Mouse (Mus musculus) stomach, embryonic 14.5 days (tissue): ENCODE measurements at regions not wholly inside any gene's neighbourhood (a gene's known extent, or its start where the extent isn't known, plus 50 kb on each side); places are given as distances from the start of the nearest gene placed in this dataset.

ENCODE experiments used
- ATAC-seq: fragments of 200-750 bp; cut with Nextera tagmentation; 2 replicates; pipeline ENCODE4 v1.8.0; 2017; ENCODE audit warnings: low read depth, moderate TSS enrichment; ENCODE audit not compliant: insufficient number of reproducible peaks, insufficient read depth, low FRiP score
- H3K27ac ChIP-seq: fragments of 300-500 bp; sonication (generic); 2 replicates; pipeline ENCODE4 v1.5.1; 2014; ENCODE audit warnings: mild to moderate bottlenecking, low read length, moderate library complexity, mixed read lengths
- H3K27me3 ChIP-seq: fragments of 300-500 bp; sonication (generic); 2 replicates; pipeline ENCODE4 v1.6.1; 2014; ENCODE audit warnings: low read length, control low read depth, mixed read lengths; ENCODE audit not compliant: control insufficient read depth, insufficient read depth
- H3K36me3 ChIP-seq: fragments of 300-500 bp; sonication (generic); 2 replicates; pipeline ENCODE4 v1.6.1; 2014; ENCODE audit warnings: mild to moderate bottlenecking, control low read depth, low read length, moderate library complexity, mixed read lengths; ENCODE audit not compliant: control insufficient read depth, insufficient read depth
- H3K4me1 ChIP-seq: fragments of 300-500 bp; sonication (generic); 2 replicates; pipeline ENCODE4 v1.6.1; 2014; ENCODE audit warnings: low read length, control low read depth, mixed read lengths; ENCODE audit not compliant: control insufficient read depth, insufficient read depth
- H3K4me2 ChIP-seq: fragments of 300-500 bp; sonication (generic); replicated peaks from 2 replicates; pipeline ENCODE4 v1.6.1; 2014; ENCODE audit warnings: low read depth, low read length, control low read depth
- H3K4me3 ChIP-seq: fragments of 300-500 bp; sonication (generic); 2 replicates; pipeline ENCODE4 v1.5.1; 2014; ENCODE audit warnings: low read depth, low read length, control low read depth
- H3K9ac ChIP-seq: fragments of 300-500 bp; sonication (generic); replicated peaks from 2 replicates; pipeline ENCODE4 v1.6.1; 2014; ENCODE audit warnings: low read depth, mild to moderate bottlenecking, control low read depth, low read length, moderate library complexity, mixed read lengths
- H3K9me3 ChIP-seq: fragments of 300-500 bp; sonication (generic); 2 replicates; pipeline ENCODE4 v1.6.1; 2016; ENCODE audit warnings: low read depth, low read length, control low read depth; ENCODE audit not compliant: control insufficient read depth
- WGBS: fragments of 180-500 bp; shearing (Covaris S2); extraction: QIAGEN DNeasy Blood & Tissue Kit; methylation state at CpG from one replicate; pipeline ENCODE4 v1.1.7; 2014; 5-methylcytosine and 5-hydroxymethylcytosine counted together

DNA sequence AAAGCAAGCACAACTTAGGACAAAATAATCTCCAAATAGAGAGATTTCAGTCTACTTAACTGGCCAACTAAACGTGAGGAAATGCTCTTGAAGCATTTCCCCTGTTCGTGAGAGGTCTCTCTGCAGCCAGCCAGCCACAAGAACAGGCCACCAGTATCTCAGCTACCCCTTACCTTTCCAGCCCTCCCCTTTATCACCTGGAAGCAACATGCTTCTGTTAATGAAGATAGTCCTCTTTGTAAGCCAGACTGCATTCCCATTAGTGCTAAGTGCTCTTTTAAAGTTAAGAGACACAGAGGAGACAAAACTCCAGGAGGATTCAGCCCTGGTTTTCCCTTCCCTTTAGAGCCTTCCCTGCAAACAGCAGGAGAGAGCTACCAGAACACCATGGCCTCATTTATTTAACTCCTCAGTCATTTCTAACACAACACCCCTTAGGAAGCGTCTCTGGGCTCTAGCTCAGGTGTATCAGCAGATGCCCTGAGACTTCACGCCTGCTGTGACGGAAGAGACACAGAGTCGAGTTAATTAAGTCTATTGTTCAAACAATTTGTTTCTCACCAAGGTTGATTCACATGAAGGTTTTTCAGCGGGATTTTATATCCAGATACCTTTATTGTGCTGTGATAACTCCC is 157.8 kb upstream of the Nabp1 start:
- ATAC-seq, result no peak
- Histone ChIP-seq H3K27me3 (no peaks in the 10 kb centered on the region), H3K4me1 (0 out of 2 replicates have a peak, but pooled peaks cover 3% of the 10 kb centered on the region), H3K36me3 (no peaks in the 10 kb centered on the region), H3K4me3 (no peak overlapping the region), H3K9me3 (no peaks in the 10 kb centered on the region), H3K27ac (no peak overlapping the region), H3K9ac (no peak overlapping the region), H3K4me2 (no peak overlapping the region)
- WGBS, result 45% methylated on average over 7 of the region's 7 CpGs

DNA sequence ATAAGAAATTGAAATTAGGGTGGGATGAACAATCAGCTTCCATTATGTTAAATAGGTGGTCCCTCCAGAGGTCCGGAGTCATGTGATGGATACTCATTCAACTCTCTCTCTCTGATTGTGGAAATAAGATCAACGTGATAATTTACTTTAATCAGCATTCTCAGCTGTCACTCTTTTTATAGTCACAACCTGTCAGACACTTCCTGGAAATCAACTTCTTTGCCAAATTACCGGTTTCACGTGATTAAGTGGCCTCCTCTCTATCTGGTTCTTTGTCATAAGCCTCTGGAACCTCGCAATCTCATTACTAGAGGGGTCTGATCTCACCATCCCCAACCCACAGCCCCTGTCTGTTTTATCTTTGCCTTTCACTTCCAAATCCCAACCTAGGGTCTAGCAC is 155.6 kb upstream of the Nabp1 start:
- H3K4me1 ChIP-seq, result 0 out of 2 replicates have a peak, but pooled peaks cover 3% of the 10 kb centered on the region
- no peaks in the 10 kb centered on the region for H3K36me3 ChIP-seq
- no peak overlapping the region for H3K4me3 ChIP-seq
- H3K27me3 ChIP-seq, result no peaks in the 10 kb centered on the region
- H3K27ac ChIP-seq, result no peak overlapping the region
- ATAC-seq, result no peak
- H3K9ac ChIP-seq, result no peak overlapping the region
- 80% methylated on average over 5 of the region's 5 CpGs for WGBS
- H3K9me3 ChIP-seq, result no peaks in the 10 kb centered on the region
- H3K4me2 ChIP-seq, result no peak overlapping the region

- Histone ChIP-seq H3K27ac (no peak overlapping the region), H3K27me3 (no peaks in the 10 kb centered on the region), H3K4me1 (no peaks in the 10 kb centered on the region), H3K9ac (no peak overlapping the region), H3K36me3 (no peaks in the 10 kb centered on the region), H3K4me2 (no peak overlapping the region), H3K4me3 (no peak overlapping the region), H3K9me3 (no peaks in the 10 kb centered on the region)
- 83% methylated on average over 4 of the region's 4 CpGs for WGBS
- ATAC-seq, result no peak
Measured at GRCm38 (mm10) chr1:51632851-51633250, 154.6 kb upstream of the Nabp1 start.

DNA sequence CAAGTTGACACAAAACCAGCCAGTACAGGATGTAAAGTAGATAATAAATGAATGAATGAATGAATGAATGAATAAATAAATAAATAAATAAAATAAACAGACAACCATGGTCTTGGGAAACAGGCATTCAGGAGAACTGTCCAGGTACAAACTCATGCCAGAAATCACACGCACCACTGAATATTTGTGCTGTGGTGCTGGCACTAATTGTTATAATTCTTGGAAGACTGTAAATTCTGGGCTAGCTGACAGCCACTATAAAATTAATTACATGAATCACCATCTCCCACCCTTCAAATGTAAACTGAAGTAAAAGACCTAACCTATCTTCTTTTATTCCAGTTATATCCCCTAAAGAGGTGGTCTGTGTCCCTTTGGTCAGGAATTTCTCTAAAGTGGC is 151.6 kb upstream of the Nabp1 start:
- no peak for ATAC-seq

DNA sequence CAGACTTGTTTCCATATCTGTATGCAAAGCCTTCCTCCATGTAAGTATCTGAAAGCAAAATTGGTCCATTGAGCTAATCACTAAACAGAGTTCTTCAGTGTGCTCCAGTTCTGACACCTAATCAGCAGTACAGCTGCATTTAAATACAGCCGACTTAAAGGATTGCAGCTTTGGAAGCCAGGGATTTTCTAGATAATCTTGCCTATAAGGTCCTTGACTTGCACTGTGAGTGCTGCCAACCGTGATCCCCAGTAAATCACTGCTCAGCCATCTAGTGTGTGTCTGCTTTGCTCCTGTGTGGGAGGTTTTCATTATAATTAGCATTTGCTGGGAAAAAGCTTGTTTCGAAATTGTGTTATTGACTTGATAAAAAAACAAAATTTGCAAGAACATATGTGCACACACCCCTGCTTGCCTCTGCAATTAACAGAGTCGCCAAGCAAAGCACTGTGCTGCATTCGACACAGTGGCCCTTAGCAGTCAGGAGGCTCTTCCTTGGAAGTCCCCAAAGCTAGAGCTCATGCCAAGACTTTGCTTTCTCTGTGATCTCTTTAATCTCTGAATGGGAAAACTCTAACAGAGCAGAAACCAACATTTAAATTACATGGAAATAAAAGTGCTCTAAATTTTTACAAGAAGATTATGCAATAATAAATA is 150.0 kb upstream of the Nabp1 start:
- H3K4me2 ChIP-seq, result no peak overlapping the region
- H3K4me1 ChIP-seq, result no peaks in the 10 kb centered on the region
- H3K36me3 ChIP-seq, result no peaks in the 10 kb centered on the region
- no peaks in the 10 kb centered on the region for H3K9me3 ChIP-seq
- H3K4me3 ChIP-seq, result no peak overlapping the region
- no peak overlapping the region for H3K9ac ChIP-seq
- 70% methylated on average over 5 of the region's 5 CpGs for WGBS
- no peak for ATAC-seq
- H3K27me3 ChIP-seq, result no peaks in the 10 kb centered on the region
- H3K27ac ChIP-seq, result no peak overlapping the region

More for the DNA sequence above, 151.6 kb upstream of the Nabp1 start:
- H3K36me3 ChIP-seq, result no peaks in the 10 kb centered on the region
- H3K4me3 ChIP-seq, result no peak overlapping the region
- H3K4me2 ChIP-seq, result no peak overlapping the region
- H3K27ac ChIP-seq, result no peak overlapping the region
- 81% methylated on average over 1 of the region's 1 CpGs for WGBS
- H3K4me1 ChIP-seq, result no peaks in the 10 kb centered on the region
- H3K27me3 ChIP-seq, result no peaks in the 10 kb centered on the region
- no peak overlapping the region for H3K9ac ChIP-seq
- H3K9me3 ChIP-seq, result no peaks in the 10 kb centered on the region

GRCm38 (mm10) chr1:51626303-51626702 is 148.1 kb upstream of the Nabp1 start:
- Histone ChIP-seq H3K4me3 (no peak overlapping the region), H3K36me3 (no peaks in the 10 kb centered on the region), H3K4me1 (no peaks in the 10 kb centered on the region), H3K9me3 (no peaks in the 10 kb centered on the region), H3K27me3 (no peaks in the 10 kb centered on the region), H3K4me2 (no peak overlapping the region), H3K9ac (no peak overlapping the region), H3K27ac (no peak overlapping the region)
- no peak for ATAC-seq
- 93% methylated on average over 9 of the region's 9 CpGs for WGBS

- ATAC-seq, result no peak
- no peaks in the 10 kb centered on the region for H3K36me3 ChIP-seq
- 90% methylated on average over 7 of the region's 7 CpGs for WGBS
- no peaks in the 10 kb centered on the region for H3K9me3 ChIP-seq
- no peak overlapping the region for H3K4me3 ChIP-seq
- H3K27ac ChIP-seq, result no peak overlapping the region
- no peaks in the 10 kb centered on the region for H3K4me1 ChIP-seq
- H3K4me2 ChIP-seq, result no peak overlapping the region
- no peaks in the 10 kb centered on the region for H3K27me3 ChIP-seq
- H3K9ac ChIP-seq, result no peak overlapping the region
Measured at GRCm38 (mm10) chr1:51625079-51625478, 146.9 kb upstream of the Nabp1 start.

DNA sequence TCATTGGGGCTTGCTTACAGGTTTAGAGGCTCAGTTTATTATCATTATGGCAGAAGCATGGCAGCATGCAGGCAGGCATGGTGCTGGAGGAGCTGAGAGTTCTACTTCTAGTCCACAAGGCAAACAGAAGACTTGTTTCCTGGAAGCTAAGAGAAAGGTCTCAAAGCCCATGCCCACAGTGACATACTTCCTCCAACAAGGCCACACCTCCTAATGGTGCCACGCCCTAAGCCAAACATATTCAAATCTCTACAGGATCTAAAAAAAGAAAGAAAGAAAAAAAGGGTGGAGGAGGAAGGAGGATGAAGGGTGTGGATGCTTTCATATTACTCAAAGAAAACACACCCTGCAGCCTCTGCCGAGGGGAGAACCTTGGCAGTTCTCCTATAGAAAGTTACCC is 146.3 kb upstream of the Nabp1 start:
- Histone ChIP-seq H3K9ac (no peak overlapping the region), H3K27me3 (no peaks in the 10 kb centered on the region), H3K27ac (no peak overlapping the region), H3K9me3 (no peaks in the 10 kb centered on the region), H3K4me2 (no peak overlapping the region), H3K4me3 (no peak overlapping the region), H3K36me3 (no peaks in the 10 kb centered on the region), H3K4me1 (no peaks in the 10 kb centered on the region)
- 71% methylated on average over 2 of the region's 2 CpGs for WGBS
- no peak for ATAC-seq

- Histone ChIP-seq H3K9ac (no peak overlapping the region), H3K27me3 (no peaks in the 10 kb centered on the region), H3K27ac (no peak overlapping the region), H3K4me2 (no peak overlapping the region), H3K4me1 (no peaks in the 10 kb centered on the region), H3K4me3 (no peak overlapping the region), H3K36me3 (no peaks in the 10 kb centered on the region), H3K9me3 (no peaks in the 10 kb centered on the region)
- WGBS, result 85% methylated on average over 3 of the region's 3 CpGs
- ATAC-seq, result no peak
Measured at GRCm38 (mm10) chr1:51622986-51623385, 144.8 kb upstream of the Nabp1 start.
